Mouse (Mus musculus): ENCODE results near the gene Ggt1. TPM values are rescaled to one million over a fixed set of nuclear protein-coding genes. Genes with fewer than 3 reads are reported as not detected.
"Not testable (repeated sequence)": the region's sequence is repeated elsewhere in the genome, so short reads cannot be mapped to it uniquely, and the experiment has no call there.

Ggt1 gene
- polyA plus RNA-seq, 2 experiments from 2014 or later = 2.1 to 3.1 TPM

GRCm38 (mm10) chr10:75551175-75551574, 10.2 kb upstream of the Ggt1 start:
- no peak for ATAC-seq

- ATAC-seq = no peak
Observed at GRCm38 (mm10) chr10:75552106-75552505, 9.3 kb upstream of the Ggt1 start.

- no peak for ATAC-seq
Observed at GRCm38 (mm10) chr10:75552701-75553450, 8.5 kb upstream of the Ggt1 start.

- ATAC-seq = no peak
Observed at GRCm38 (mm10) chr10:75554090-75554489, 7.3 kb upstream of the Ggt1 start.

- no peak for ATAC-seq
Observed at GRCm38 (mm10) chr10:75555557-75555956, 5.8 kb upstream of the Ggt1 start.

- no peak for ATAC-seq
Observed at GRCm38 (mm10) chr10:75556026-75556425, 5.4 kb upstream of the Ggt1 start.

GRCm38 (mm10) chr10:75558515-75558914, 2.9 kb upstream of the Ggt1 start:
- no peak for ATAC-seq

GRCm38 (mm10) chr10:75559041-75559675, 2.2 kb upstream of the Ggt1 start:
- ATAC-seq = no peak

GRCm38 (mm10) chr10:75559676-75560548, 1.5 kb upstream of the Ggt1 start, which contains the start of gene Lrrc75b:
TSS of gene Lrrc75b (minus strand) at chr10:75560330.
- peak; percentile 64 for ATAC-seq

- ATAC-seq = no peak
Observed at GRCm38 (mm10) chr10:75560549-75560899, 880 bp upstream of the Ggt1 start.

- ATAC-seq = no peak
Observed at GRCm38 (mm10) chr10:75562596-75562995, 1.2 kb downstream of the Ggt1 start.

- ATAC-seq = no peak
Observed at GRCm38 (mm10) chr10:75564687-75565265, 3.4 kb downstream of the Ggt1 start.

- ATAC-seq = peak; percentile 99
Observed at GRCm38 (mm10) chr10:75565436-75565835, 4.0 kb downstream of the Ggt1 start.

GRCm38 (mm10) chr10:75565906-75566305, 4.5 kb downstream of the Ggt1 start:
- ATAC-seq = no peak

GRCm38 (mm10) chr10:75566321-75566720, 4.9 kb downstream of the Ggt1 start:
- no peak for ATAC-seq

GRCm38 (mm10) chr10:75566765-75567164, 5.4 kb downstream of the Ggt1 start:
- not testable (repeated sequence) for ATAC-seq

- no peak for ATAC-seq
Observed at GRCm38 (mm10) chr10:75568029-75568428, 6.6 kb downstream of the Ggt1 start.

- no peak for ATAC-seq
Observed at GRCm38 (mm10) chr10:75568441-75568840, 7.0 kb downstream of the Ggt1 start.

GRCm38 (mm10) chr10:75568851-75569250, 7.4 kb downstream of the Ggt1 start:
- ATAC-seq = no peak

GRCm38 (mm10) chr10:75570981-75571657, 9.7 kb downstream of the Ggt1 start:
- ATAC-seq = no peak

- no peak for ATAC-seq
Observed at GRCm38 (mm10) chr10:75571937-75572336, 10.5 kb downstream of the Ggt1 start.

GRCm38 (mm10) chr10:75573181-75573580, 11.8 kb downstream of the Ggt1 start:
- ATAC-seq = no peak

Data from activated CD4-positive, CD25-positive, alpha-beta regulatory T cell, adult 4 months (primary cell).